Mouse (Mus musculus) embryonic facial prominence, embryonic 15.5 days (tissue): Measurements from ENCODE around the gene Cbl. TPM values are rescaled to one million over a fixed set of nuclear protein-coding genes. Genes with fewer than 3 reads are reported as not detected.

Experiments
- ATAC-seq: fragments of 200-750 bp; cut with Nextera tagmentation; 2 replicates; pipeline ENCODE4 v1.8.0; 2017; ENCODE audit warnings: low read depth, moderate TSS enrichment; ENCODE audit not compliant: insufficient number of reproducible peaks, low FRiP score, low TSS enrichment
- H3K27ac ChIP-seq: fragments of 300-500 bp; sonication (generic); replicated peaks from 2 replicates; pipeline ENCODE4 v1.5.1; 2015; ENCODE audit warnings: mild to moderate bottlenecking, inconsistent platforms
- H3K27me3 ChIP-seq: fragments of 300-500 bp; sonication (generic); 2 replicates; pipeline ENCODE4 v1.6.1; 2015; ENCODE audit warnings: inconsistent platforms
- H3K36me3 ChIP-seq: fragments of 300-500 bp; sonication (generic); 2 replicates; pipeline ENCODE4 v1.6.1; 2015; ENCODE audit warnings: mild to moderate bottlenecking, inconsistent platforms
- H3K4me1 ChIP-seq: fragments of 300-500 bp; sonication (generic); 2 replicates; pipeline ENCODE4 v1.6.1; 2015; ENCODE audit warnings: inconsistent platforms
- H3K4me2 ChIP-seq: fragments of 300-500 bp; sonication (generic); replicated peaks from 2 replicates; pipeline ENCODE4 v1.6.1; 2015; ENCODE audit warnings: mild to moderate bottlenecking, inconsistent platforms
- H3K4me3 ChIP-seq: fragments of 300-500 bp; sonication (generic); replicated peaks from 2 replicates; pipeline ENCODE4 v1.5.1; 2015; ENCODE audit warnings: mild to moderate bottlenecking, inconsistent platforms
- H3K9ac ChIP-seq: fragments of 300-500 bp; sonication (generic); 2 replicates; pipeline ENCODE4 v1.6.1; 2015; ENCODE audit warnings: inconsistent platforms
- H3K9me3 ChIP-seq: fragments of 300-500 bp; sonication (generic); replicated peaks from 2 replicates; pipeline ENCODE4 v1.6.1; 2016; ENCODE audit warnings: inconsistent platforms
- WGBS: fragments of 180-500 bp; shearing (Covaris S2); methylation state at CpG from one replicate; pipeline ENCODE4 v1.1.7; 2015; 5-methylcytosine and 5-hydroxymethylcytosine counted together
- polyA plus RNA-seq: library from polyadenylated mRNA; unstranded; fragments of >200 nt; fragmentation: Nextera tagmentation; extraction: Ambion mirVana; gene quantifications from 2 replicates; pipeline ENCODE4 v1.2.1, GENCODE M21; 2015

The Cbl gene
- polyA plus RNA-seq, 1 experiment from 2014 or later: 17.7 TPM

DNA sequence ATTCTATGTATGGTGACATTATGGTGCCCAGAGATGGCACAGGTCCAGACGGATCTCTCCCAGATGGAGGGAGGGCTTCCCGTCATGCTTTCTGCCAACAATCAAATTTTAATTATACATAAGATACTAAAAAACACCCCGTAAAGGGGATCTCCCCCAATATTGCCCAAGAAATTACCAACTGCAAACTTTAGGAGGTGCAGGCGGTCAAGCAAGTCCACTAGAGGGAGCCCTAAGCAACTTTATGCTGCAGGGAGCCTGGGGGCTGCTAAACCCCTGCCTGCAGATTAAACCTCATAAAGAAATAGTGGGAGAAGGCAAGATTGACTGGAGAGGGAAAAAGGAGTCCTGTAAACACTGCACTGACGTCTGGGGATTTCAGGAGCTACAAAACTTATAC is 5.6 kb upstream of the Cbl start:
- Histone ChIP-seq H3K9me3 (no peaks in the 10 kb centered on the region), H3K4me2 (no peak overlapping the region), H3K4me3 (no peak overlapping the region), H3K27ac (no peak overlapping the region), H3K36me3 (no peaks in the 10 kb centered on the region), H3K27me3 (no peaks in the 10 kb centered on the region), H3K4me1 (no peaks in the 10 kb centered on the region), H3K9ac (no peak overlapping the region)
- WGBS: 6% methylated on average over 5 of the region's 5 CpGs
- ATAC-seq: no peak

- Histone ChIP-seq H3K36me3 (no peaks in the 10 kb centered on the region), H3K9ac (no peak overlapping the region), H3K4me1 (no peaks in the 10 kb centered on the region), H3K4me2 (no peak overlapping the region), H3K27me3 (no peaks in the 10 kb centered on the region), H3K4me3 (no peak overlapping the region), H3K27ac (no peak overlapping the region), H3K9me3 (no peaks in the 10 kb centered on the region)
- no peak for ATAC-seq
- WGBS: 80% methylated on average over 17 of the region's 17 CpGs
These were observed 4.8 kb upstream of the Cbl start for GRCm38 (mm10) chr9:44238501-44239190.

GRCm38 (mm10) chr9:44237128-44237527 is 3.3 kb upstream of the Cbl start:
- no peak overlapping the region for H3K4me3 ChIP-seq
- peaks cover 9% of the 10 kb centered on the region for H3K4me1 ChIP-seq
- 54% methylated on average over 4 of the region's 4 CpGs for WGBS
- H3K27me3 ChIP-seq: no peaks in the 10 kb centered on the region
- H3K4me2 ChIP-seq: no peak overlapping the region
- H3K36me3 ChIP-seq: no peaks in the 10 kb centered on the region
- no peak overlapping the region for H3K9ac ChIP-seq
- no peak overlapping the region for H3K27ac ChIP-seq
- ATAC-seq: no peak
- H3K9me3 ChIP-seq: no peaks in the 10 kb centered on the region

DNA sequence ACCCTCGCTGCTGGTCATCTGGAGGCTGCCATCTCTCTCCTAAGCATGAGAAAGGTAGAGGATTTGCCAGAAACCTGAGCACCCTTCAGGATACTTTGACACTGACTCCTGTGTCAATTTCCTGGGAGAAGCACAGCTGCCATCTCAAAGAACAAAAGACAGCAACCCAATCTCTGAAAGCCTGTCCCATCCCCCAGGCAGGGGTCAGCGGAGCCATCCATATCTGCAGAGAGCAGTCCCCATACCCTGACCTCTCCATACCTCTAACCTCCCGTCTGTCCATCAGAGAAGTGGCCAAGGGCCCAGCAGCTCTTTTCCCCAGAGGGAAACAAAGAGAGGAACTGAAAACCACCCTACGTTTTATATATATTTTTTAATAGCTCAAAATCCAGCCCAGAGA is 2.8 kb upstream of the Cbl start:
- ATAC-seq: no peak
- Histone ChIP-seq H3K9ac (no peak overlapping the region), H3K27ac (0 out of 2 replicates have a peak overlapping the region, but pooled peaks have one; percentile 48), H3K9me3 (no peaks in the 10 kb centered on the region), H3K4me2 (no peak overlapping the region), H3K27me3 (no peaks in the 10 kb centered on the region), H3K4me1 (peaks cover 15% of the 10 kb centered on the region), H3K4me3 (no peak overlapping the region), H3K36me3 (no peaks in the 10 kb centered on the region)
- WGBS: 43% methylated on average over 4 of the region's 4 CpGs

GRCm38 (mm10) chr9:44234479-44235427 is 904 bp upstream of the Cbl start:
- Histone ChIP-seq H3K9ac (no peak overlapping the region), H3K4me2 (peak overlapping the region; percentile 45), H3K27me3 (no peaks in the 10 kb centered on the region), H3K27ac (peak overlapping the region; percentile 79), H3K4me3 (peak overlapping the region; percentile 93), H3K9me3 (no peaks in the 10 kb centered on the region), H3K4me1 (peaks cover 25% of the 10 kb centered on the region), H3K36me3 (no peaks in the 10 kb centered on the region)
- 22% methylated on average over 19 of the region's 19 CpGs for WGBS
- no peak for ATAC-seq

GRCm38 (mm10) chr9:44233021-44233801 is 638 bp downstream of the Cbl start:
- peaks cover 25% of the 10 kb centered on the region for H3K4me1 ChIP-seq
- H3K4me3 ChIP-seq: peak overlapping the region; percentile 93
- no peaks in the 10 kb centered on the region for H3K27me3 ChIP-seq
- peak; percentile 70 for ATAC-seq
- no peaks in the 10 kb centered on the region for H3K9me3 ChIP-seq
- peak overlapping the region; percentile 64 for H3K4me2 ChIP-seq
- under 1% methylated on average over 40 of the region's 40 CpGs for WGBS
- H3K9ac ChIP-seq: peak overlapping the region; percentile 80
- H3K27ac ChIP-seq: peak overlapping the region; percentile 96
- 0 out of 2 replicates have a peak, but pooled peaks cover under 1% of the 10 kb centered on the region for H3K36me3 ChIP-seq

DNA sequence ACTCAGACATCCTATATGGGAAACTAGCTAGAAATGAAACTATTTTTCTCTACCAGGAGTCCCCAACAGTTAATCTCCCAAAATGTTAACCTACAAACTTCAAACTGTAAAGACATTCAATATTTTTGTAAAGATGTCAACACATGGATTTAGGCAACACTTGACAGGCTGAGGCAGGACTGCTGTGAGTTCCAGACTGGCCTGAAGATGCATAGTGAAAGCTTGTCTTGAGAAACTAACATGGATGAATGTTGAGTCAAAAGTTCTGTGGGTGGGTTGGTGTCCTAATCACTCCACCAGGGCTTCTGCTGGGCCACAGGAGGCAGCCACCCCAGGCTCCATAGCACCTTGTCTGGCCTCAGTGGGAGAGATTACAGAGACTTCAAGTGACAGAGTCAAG is 2.2 kb downstream of the Cbl start:
- Histone ChIP-seq H3K4me2 (peak overlapping the region; percentile 64; the same call in 1 of the 2 replicates), H3K27me3 (no peaks in the 10 kb centered on the region), H3K9me3 (no peaks in the 10 kb centered on the region), H3K27ac (no peak overlapping the region), H3K36me3 (peaks cover 8% of the 10 kb centered on the region; the same call in 1 of the 2 replicates), H3K9ac (no peak overlapping the region), H3K4me1 (peaks cover 25% of the 10 kb centered on the region), H3K4me3 (0 out of 2 replicates have a peak overlapping the region, but pooled peaks have one; percentile 93)
- ATAC-seq: no peak

DNA sequence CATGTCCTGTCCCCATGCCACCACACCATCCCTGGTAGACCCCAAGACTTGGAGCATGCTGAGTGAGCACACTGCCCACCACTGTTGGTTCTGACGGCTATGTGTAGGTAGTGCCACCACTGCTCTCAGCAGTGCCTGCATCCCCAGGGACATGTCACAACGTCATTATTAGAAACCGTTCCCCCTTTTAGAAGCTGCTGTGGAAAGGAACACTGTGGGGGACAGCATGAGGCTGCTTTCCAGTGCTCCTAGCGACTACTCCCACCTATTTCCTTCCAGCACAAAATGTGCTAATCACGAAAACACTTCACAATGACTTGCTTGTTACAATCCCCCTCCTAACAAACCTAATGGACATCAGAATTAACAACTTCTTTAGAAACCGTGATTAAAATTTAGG is 7.9 kb downstream of the Cbl start:
- Histone ChIP-seq H3K4me3 (no peak overlapping the region), H3K9ac (no peak overlapping the region), H3K27ac (no peak overlapping the region), H3K4me2 (no peak overlapping the region), H3K36me3 (peaks cover 8% of the 10 kb centered on the region; the same call in 1 of the 2 replicates), H3K4me1 (peaks cover 6% of the 10 kb centered on the region), H3K9me3 (no peaks in the 10 kb centered on the region), H3K27me3 (no peaks in the 10 kb centered on the region)
- ATAC-seq: no peak
- WGBS: 64% methylated on average over 6 of the region's 6 CpGs

DNA sequence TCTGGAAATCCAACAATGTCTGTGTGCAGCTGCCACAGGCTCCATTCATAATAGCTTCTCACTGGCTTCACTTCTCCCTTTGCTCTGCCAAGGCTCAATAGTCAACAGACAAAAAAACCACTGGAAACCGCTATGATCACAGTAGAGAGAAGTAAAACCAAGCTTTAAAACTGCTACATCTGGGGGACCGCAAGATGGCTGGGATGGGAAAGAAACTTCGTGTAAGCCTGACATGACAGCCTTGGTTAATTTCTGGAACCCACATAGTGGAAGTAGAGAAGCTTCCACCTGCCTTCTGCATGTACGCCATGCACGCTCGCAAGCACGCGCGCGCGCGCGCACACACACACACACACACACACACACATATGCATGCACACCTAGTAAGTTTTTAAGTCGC is 20.3 kb downstream of the Cbl start:
- no peak overlapping the region for H3K4me2 ChIP-seq
- H3K9me3 ChIP-seq: no peaks in the 10 kb centered on the region
- no peak for ATAC-seq
- H3K36me3 ChIP-seq: 0 out of 2 replicates have a peak, but pooled peaks cover 6% of the 10 kb centered on the region
- WGBS: 97% methylated on average over 14 of the region's 14 CpGs
- no peaks in the 10 kb centered on the region for H3K4me1 ChIP-seq
- H3K9ac ChIP-seq: no peak overlapping the region
- no peaks in the 10 kb centered on the region for H3K27me3 ChIP-seq
- H3K4me3 ChIP-seq: no peak overlapping the region
- H3K27ac ChIP-seq: no peak overlapping the region

GRCm38 (mm10) chr9:44212406-44212805 is 21.4 kb downstream of the Cbl start:
- WGBS: 94% methylated on average over 4 of the region's 4 CpGs
- H3K4me3 ChIP-seq: no peak overlapping the region
- H3K4me1 ChIP-seq: no peaks in the 10 kb centered on the region
- no peaks in the 10 kb centered on the region for H3K9me3 ChIP-seq
- H3K4me2 ChIP-seq: no peak overlapping the region
- no peaks in the 10 kb centered on the region for H3K27me3 ChIP-seq
- ATAC-seq: no peak
- H3K27ac ChIP-seq: no peak overlapping the region
- 0 out of 2 replicates have a peak, but pooled peaks cover 6% of the 10 kb centered on the region for H3K36me3 ChIP-seq
- H3K9ac ChIP-seq: no peak overlapping the region

GRCm38 (mm10) chr9:44209416-44209815 is 24.4 kb downstream of the Cbl start:
- Histone ChIP-seq H3K36me3 (0 out of 2 replicates have a peak, but pooled peaks cover 6% of the 10 kb centered on the region), H3K9me3 (0 out of 2 replicates have a peak, but pooled peaks cover under 1% of the 10 kb centered on the region), H3K27ac (no peak overlapping the region), H3K4me2 (no peak overlapping the region), H3K9ac (no peak overlapping the region), H3K27me3 (no peaks in the 10 kb centered on the region), H3K4me1 (no peaks in the 10 kb centered on the region), H3K4me3 (no peak overlapping the region)
- no peak for ATAC-seq
- 96% methylated on average over 4 of the region's 4 CpGs for WGBS
